In genomic region chr1:134283108-134283507, GRCm38 (mm10) we compare ENCODE assay signal across 16 mouse cellular contexts. TPM values are rescaled to one million over a fixed set of nuclear protein-coding genes. Genes with fewer than 3 reads are reported as not detected.
"Had no signal": no experiment of that assay in that cellular context is flagged by ENCODE, and none has a peak within 500 bp of the region (broad histone marks: within the 10 kb centered on the region; RNA-seq: fewer than 3 reads in every experiment).

No protein-coding gene starts in this region.

- H3K9me3 ChIP-seq: kidney, embryonic 15.5 days; limb, embryonic 15.5 days; liver, embryonic 12.5 days; midbrain, embryonic 12.5 days; neural tube, embryonic 15.5 days had no signal

- DNase-seq: kidney, adult 2 months; kidney, postnatal 14 days; layer of hippocampus, postnatal 36 days; right cerebral cortex, adult 18-20 months; right cerebral cortex, postnatal 25 days; thymus, adult 18-20 months; thymus, postnatal 25 days had no signal

- H3K4me3 ChIP-seq: kidney, embryonic 15.5 days; limb, embryonic 15.5 days; liver, embryonic 12.5 days; midbrain, embryonic 12.5 days; neural tube, embryonic 15.5 days had no signal

- ATAC-seq: intestine, embryonic 16.5 days; liver, embryonic 12.5 days had no signal

- H3K9ac ChIP-seq: kidney, embryonic 15.5 days; limb, embryonic 15.5 days; liver, embryonic 12.5 days; midbrain, embryonic 12.5 days; neural tube, embryonic 15.5 days had no signal

- H3K36me3 ChIP-seq: kidney, embryonic 15.5 days; limb, embryonic 15.5 days; liver, embryonic 12.5 days; midbrain, embryonic 12.5 days; neural tube, embryonic 15.5 days had no signal

- H3K4me1 ChIP-seq: kidney, embryonic 15.5 days; limb, embryonic 15.5 days; liver, embryonic 12.5 days; midbrain, embryonic 12.5 days; neural tube, embryonic 15.5 days had no signal

- H3K4me2 ChIP-seq: kidney, embryonic 15.5 days; limb, embryonic 15.5 days; liver, embryonic 12.5 days; midbrain, embryonic 12.5 days; neural tube, embryonic 15.5 days had no signal

- H3K27ac ChIP-seq: kidney, embryonic 15.5 days; limb, embryonic 15.5 days; liver, embryonic 12.5 days; midbrain, embryonic 12.5 days; neural tube, embryonic 15.5 days had no signal

- H3K27me3 ChIP-seq: limb, embryonic 15.5 days; midbrain, embryonic 12.5 days; neural tube, embryonic 15.5 days had no signal

RNA-seq across cellular contexts. Expression of gene Myog, which starts 6.7 kb away (rescaled TPM):
- polyA plus RNA-seq: large intestine, adult 2 months; midbrain, postnatal 0 days; small intestine, adult 2 months had no signal
